Mouse (Mus musculus): ENCODE measurements at regions not wholly inside any gene's neighbourhood (a gene's known extent, or its start where the extent isn't known, plus 50 kb on each side); places are given as distances from the start of the nearest gene placed in this dataset.
"Not testable (repeated sequence)": the region's sequence is repeated elsewhere in the genome, so short reads cannot be mapped to it uniquely, and the experiment has no call there.

DNA sequence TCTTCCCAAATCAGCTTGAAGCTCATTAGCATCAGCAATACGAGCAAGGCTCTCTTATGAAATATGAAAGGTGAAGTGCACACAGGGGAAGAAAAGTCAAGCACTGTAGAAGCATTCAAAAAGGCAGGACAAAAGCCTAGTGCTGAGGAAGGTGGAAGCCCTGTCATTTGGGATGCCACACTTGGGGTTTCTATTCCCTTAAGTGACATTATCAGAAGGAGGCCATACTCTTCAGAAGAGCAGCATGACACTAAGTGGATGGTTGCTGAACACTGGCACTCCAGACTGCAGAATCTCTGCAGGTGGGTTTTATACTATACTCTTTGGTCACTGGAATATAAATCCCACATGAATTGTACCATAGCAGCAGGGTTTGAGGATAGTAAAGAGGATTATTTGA lies 120.4 kb upstream of the Pcsk1 start:
- no peak for DNase-seq

DNA sequence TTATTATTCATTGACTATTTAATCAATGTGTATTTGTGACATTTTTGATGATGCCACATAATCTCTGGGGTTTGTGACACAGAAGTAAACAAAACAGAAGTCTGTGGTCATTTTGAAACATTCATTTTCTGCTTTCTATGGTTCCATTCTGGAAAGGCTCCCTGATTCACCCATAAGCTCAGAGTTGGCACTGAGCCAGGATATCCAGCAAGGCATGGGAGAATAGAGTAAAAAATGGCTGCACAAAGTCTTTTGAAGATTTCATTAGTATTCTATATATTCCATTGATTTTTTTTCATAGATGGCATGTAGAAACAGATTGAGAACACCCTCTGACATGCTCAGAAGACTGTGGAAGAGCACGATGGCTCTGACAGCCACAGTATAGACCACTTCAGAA lies 133.8 kb upstream of the Pcsk1 start:
- DNase-seq = peak; percentile 7

DNA sequence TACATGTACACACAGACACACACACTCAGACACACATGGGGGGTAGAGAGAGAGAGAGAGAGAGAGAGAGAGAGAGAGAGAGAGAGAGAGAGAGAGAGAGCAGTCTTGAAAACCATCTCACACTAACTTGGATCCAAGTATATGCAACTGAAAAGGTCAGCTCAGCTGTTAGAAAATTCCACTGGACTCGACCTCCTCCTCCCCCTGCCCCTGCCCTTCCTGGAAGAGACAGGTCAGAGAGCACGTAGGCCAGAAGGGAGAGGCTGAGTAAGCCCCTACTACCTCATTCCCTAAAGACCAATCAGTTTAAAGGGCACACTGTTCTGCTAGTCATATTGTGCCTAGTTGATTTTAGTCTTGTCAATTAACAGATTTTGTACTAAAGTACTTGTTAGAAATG lies 105.0 kb upstream of the Cast start:
- not testable (repeated sequence) for DNase-seq

DNA sequence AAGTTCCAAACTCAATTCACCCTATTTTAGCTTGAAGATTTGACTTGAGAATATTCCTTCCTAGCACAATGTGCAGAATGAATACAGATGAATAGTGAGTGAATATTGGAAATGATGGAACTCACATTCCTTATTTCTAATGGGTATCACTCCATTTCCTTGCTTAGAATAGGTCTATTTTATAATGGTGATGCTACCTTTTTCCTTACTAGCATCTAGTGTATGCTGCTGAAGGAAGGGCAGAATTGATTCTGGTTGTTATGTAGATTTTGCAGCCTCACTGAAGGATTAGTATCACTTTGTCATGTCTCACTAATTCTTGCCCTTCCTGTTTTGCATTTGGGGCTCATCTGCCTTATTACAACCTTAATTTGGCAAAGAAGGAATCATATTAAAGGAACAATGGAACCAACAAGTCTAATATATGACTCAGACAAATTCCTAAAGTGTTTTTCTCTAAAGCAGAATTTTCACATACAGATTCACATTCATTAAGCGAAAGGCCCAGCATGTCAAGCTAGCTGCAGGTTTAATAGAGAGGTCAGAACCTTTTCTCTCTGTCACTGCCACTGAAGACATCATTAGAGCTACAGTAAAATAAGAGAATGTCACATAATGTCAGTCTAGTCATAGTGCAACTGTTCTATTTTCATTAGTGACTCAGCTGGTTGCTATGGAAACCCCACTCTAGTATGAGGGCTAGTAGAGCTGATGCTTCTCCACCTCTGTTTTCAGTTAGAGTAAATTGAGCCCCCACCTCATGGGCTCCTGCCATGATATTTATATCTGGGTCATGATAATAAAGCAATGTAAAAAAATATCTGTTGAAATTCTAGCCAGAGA lies 94.8 kb upstream of the Cast start:
- no peak for DNase-seq

DNA sequence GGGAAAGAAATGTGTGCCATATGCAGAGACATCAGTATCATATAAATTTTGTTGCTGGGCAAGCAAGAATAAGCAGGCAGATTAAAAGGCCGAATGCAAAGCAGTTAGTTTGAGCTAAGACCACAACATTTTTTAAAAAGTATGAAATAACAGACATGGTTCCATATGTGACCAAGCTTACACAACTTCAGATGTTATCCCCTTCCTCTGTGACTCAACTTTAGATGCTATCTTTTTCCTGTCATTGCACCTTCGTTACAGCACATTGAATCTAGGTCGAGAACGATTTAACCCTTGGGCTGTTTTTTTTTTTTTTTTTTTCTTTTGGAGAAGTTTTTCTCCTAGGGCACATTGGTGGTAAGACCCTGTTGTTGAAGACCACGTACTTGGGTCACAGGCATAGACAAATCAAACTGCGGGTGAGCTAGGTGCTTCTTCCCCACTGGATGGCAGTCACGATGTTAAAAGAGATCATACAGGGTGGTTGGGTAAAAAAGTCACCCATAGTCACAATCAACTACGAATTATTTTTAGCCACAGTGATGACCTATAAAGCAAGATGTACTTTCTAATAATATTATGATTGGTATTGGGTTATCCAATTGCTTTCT lies 81.4 kb upstream of the Cast start:
- no peak for DNase-seq

DNA sequence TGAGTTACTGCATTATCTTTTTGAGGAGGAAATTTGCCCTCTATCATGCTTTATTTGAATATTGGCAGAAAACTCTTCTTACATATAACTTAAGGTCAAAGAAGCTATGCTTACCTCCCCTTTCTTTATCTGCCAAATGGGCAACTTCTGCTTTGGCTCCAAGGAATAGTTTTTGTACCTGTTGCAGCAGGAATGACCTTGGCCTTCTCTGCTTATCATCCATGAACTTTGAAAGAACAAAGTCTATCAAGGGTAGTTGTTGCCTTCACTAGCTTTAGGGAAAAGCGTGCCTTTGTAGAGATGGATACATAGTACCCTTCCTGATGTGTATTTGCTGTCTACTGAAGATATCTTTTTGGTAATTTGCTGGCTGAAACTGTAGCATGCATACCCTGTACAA lies 59.1 kb upstream of the Cast start:
- no peak for DNase-seq

DNA sequence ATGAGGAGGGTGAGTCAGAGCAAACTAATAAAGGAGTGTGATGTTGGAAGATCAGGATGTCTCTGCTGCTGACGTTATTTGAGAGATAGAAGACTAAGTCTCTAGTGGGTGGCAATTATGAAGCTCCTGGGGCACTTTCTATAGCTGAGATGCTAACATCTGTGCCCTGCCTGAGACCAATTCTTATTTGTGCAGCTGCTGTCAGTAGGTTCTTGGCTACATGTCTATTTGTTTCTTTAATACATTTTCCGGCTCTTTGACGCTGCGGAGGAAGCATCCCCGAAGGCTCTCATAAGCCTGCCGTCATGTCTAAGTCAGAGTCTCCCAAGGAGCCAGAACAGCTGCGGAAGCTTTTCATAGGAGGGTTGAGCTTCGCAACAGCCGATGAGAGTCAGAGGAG lies 55.4 kb upstream of the Cast start:
- no peak for DNase-seq

DNA sequence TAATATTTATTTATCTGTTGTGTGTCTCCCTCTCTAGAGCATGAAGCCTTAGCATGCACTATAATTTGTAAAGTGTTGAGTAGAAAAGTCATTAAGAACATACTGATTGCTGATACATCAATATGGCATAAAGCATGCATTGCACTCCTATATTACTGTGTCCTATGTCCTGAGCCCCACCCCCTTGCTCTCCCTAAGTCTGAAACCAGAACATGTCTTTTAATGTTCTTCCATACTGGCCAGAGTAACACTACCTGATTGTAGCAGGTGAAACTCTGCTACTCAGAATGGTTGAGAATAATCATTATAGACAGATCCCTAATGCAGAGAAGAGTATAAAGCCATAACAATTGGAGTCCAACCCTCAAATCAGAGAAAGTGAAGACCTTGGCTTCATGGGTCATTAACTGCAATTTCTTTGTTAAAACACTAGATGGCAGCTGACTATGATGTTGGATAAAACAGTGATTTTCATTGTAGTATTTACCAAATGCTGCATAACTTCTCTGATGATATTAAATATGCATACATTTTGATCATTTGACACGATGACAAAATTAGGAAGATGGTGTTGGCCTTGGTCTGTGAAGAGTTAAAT lies 52.9 kb upstream of the Cast start:
- no peak for DNase-seq
